Mouse (Mus musculus): ENCODE measurements around the gene Atrnl1. TPM values are rescaled to one million over a fixed set of nuclear protein-coding genes. Genes with fewer than 3 reads are reported as not detected.
A peak's percentile ranks its signal among the peaks of the same experiment; 100 is the strongest.
"Not testable (repeated sequence)": the region's sequence is repeated elsewhere in the genome, so short reads cannot be mapped to it uniquely, and the experiment has no call there.

The Atrnl1 gene
- polyA plus RNA-seq, 1 experiment = 8.8 TPM

- Histone ChIP-seq H3K27ac (ENCODE audit: insufficient read depth, low read depth, low read length) (no peak overlapping the region), H3K4me3 (ENCODE audit: insufficient read depth, low read length) (no peak overlapping the region), H3K4me1 (ENCODE audit: control insufficient read depth, insufficient read depth, low read length) (no peaks in the 10 kb centered on the region)
- no peak for TF ChIP-seq CTCF (IDR thresholded peaks at IDR 0.05; ENCODE audit: low read depth, low read length)
- TF ChIP-seq POLR2A (IDR thresholded peaks at IDR 0.05; ENCODE audit: borderline replicate concordance, low read depth, low read length) = no peak
These were observed 380.4 kb downstream of the Atrnl1 start for GRCm38 (mm10) chr19:57991099-57991760.

- H3K27ac ChIP-seq (ENCODE audit: insufficient read depth, low read depth, low read length); H3K4me1 ChIP-seq (ENCODE audit: control insufficient read depth, insufficient read depth, low read length); H3K4me3 ChIP-seq (ENCODE audit: insufficient read depth, low read length): not testable (repeated sequence)
These were observed 383.5 kb downstream of the Atrnl1 start for GRCm38 (mm10) chr19:57994174-57994833.

- Histone ChIP-seq H3K27ac (ENCODE audit: insufficient read depth, low read depth, low read length) (no peak overlapping the region), H3K4me1 (ENCODE audit: control insufficient read depth, insufficient read depth, low read length) (no peaks in the 10 kb centered on the region), H3K4me3 (ENCODE audit: insufficient read depth, low read length) (no peak overlapping the region)
- TF ChIP-seq CTCF (IDR thresholded peaks at IDR 0.05; ENCODE audit: low read depth, low read length) = no peak
- TF ChIP-seq POLR2A (IDR thresholded peaks at IDR 0.05; ENCODE audit: borderline replicate concordance, low read depth, low read length) = no peak
These were observed 384.2 kb downstream of the Atrnl1 start for GRCm38 (mm10) chr19:57995015-57995414.

- TF ChIP-seq POLR2A (IDR thresholded peaks at IDR 0.05; ENCODE audit: borderline replicate concordance, low read depth, low read length) (no peak), CTCF (IDR thresholded peaks at IDR 0.05; ENCODE audit: low read depth, low read length) (peak; percentile 84)
These were observed 387.1 kb downstream of the Atrnl1 start for GRCm38 (mm10) chr19:57997961-57998360.

GRCm38 (mm10) chr19:58011636-58012035, 400.8 kb downstream of the Atrnl1 start:
- peaks cover 2% of the 10 kb centered on the region; the same call in 1 of the 2 replicates for H3K4me1 ChIP-seq (ENCODE audit: control insufficient read depth, insufficient read depth, low read length)
- H3K27ac ChIP-seq (ENCODE audit: insufficient read depth, low read depth, low read length) = no peak overlapping the region
- H3K4me3 ChIP-seq (ENCODE audit: insufficient read depth, low read length) = no peak overlapping the region
- TF ChIP-seq POLR2A (IDR thresholded peaks at IDR 0.05; ENCODE audit: borderline replicate concordance, low read depth, low read length) = no peak
- no peak for TF ChIP-seq CTCF (IDR thresholded peaks at IDR 0.05; ENCODE audit: low read depth, low read length)

More at GRCm38 (mm10) chr19:57997961-57998360, 387.1 kb downstream of the Atrnl1 start:
- no peak overlapping the region for H3K27ac ChIP-seq (ENCODE audit: insufficient read depth, low read depth, low read length)
- no peak overlapping the region for H3K4me3 ChIP-seq (ENCODE audit: insufficient read depth, low read length)
- H3K4me1 ChIP-seq (ENCODE audit: control insufficient read depth, insufficient read depth, low read length) = no peaks in the 10 kb centered on the region

GRCm38 (mm10) chr19:58015741-58016140, 404.9 kb downstream of the Atrnl1 start:
- Histone ChIP-seq H3K4me1 (ENCODE audit: control insufficient read depth, insufficient read depth, low read length) (peaks cover 5% of the 10 kb centered on the region; the same call in 1 of the 2 replicates), H3K4me3 (ENCODE audit: insufficient read depth, low read length) (no peak overlapping the region), H3K27ac (ENCODE audit: insufficient read depth, low read depth, low read length) (no peak overlapping the region)
- TF ChIP-seq POLR2A (IDR thresholded peaks at IDR 0.05; ENCODE audit: borderline replicate concordance, low read depth, low read length) = no peak
- TF ChIP-seq CTCF (IDR thresholded peaks at IDR 0.05; ENCODE audit: low read depth, low read length) = no peak

- TF ChIP-seq CTCF (IDR thresholded peaks at IDR 0.05; ENCODE audit: low read depth, low read length) (no peak), POLR2A (IDR thresholded peaks at IDR 0.05; ENCODE audit: borderline replicate concordance, low read depth, low read length) (no peak)
- Histone ChIP-seq H3K4me1 (ENCODE audit: control insufficient read depth, insufficient read depth, low read length) (peaks cover 5% of the 10 kb centered on the region; the same call in 1 of the 2 replicates), H3K4me3 (ENCODE audit: insufficient read depth, low read length) (no peak overlapping the region), H3K27ac (ENCODE audit: insufficient read depth, low read depth, low read length) (no peak overlapping the region)
These were observed 406.0 kb downstream of the Atrnl1 start for GRCm38 (mm10) chr19:58016561-58017453.

- no peak overlapping the region for H3K27ac ChIP-seq (ENCODE audit: insufficient read depth, low read depth, low read length)
- H3K4me1 ChIP-seq (ENCODE audit: control insufficient read depth, insufficient read depth, low read length) = peaks cover 5% of the 10 kb centered on the region; the same call in 1 of the 2 replicates
- H3K4me3 ChIP-seq (ENCODE audit: insufficient read depth, low read length) = no peak overlapping the region
- TF ChIP-seq POLR2A (IDR thresholded peaks at IDR 0.05; ENCODE audit: borderline replicate concordance, low read depth, low read length) (no peak), CTCF (IDR thresholded peaks at IDR 0.05; ENCODE audit: low read depth, low read length) (no peak)
These were observed 406.6 kb downstream of the Atrnl1 start for GRCm38 (mm10) chr19:58017468-58017867.

GRCm38 (mm10) chr19:58018698-58019097, 407.9 kb downstream of the Atrnl1 start:
- Histone ChIP-seq H3K4me1 (ENCODE audit: control insufficient read depth, insufficient read depth, low read length) (peaks cover 5% of the 10 kb centered on the region; the same call in 1 of the 2 replicates), H3K4me3 (ENCODE audit: insufficient read depth, low read length) (no peak overlapping the region), H3K27ac (ENCODE audit: insufficient read depth, low read depth, low read length) (no peak overlapping the region)
- TF ChIP-seq POLR2A (IDR thresholded peaks at IDR 0.05; ENCODE audit: borderline replicate concordance, low read depth, low read length) = no peak
- TF ChIP-seq CTCF (IDR thresholded peaks at IDR 0.05; ENCODE audit: low read depth, low read length) = no peak
